Mouse (Mus musculus): Measurements from ENCODE around the gene Trio.

The Trio gene

GRCm38 (mm10) chr15:27991892-27992593 lies 33.6 kb downstream of the Trio start:
- no peak for DNase-seq (ENCODE audit: low spot score)

GRCm38 (mm10) chr15:27991066-27991701 lies 34.5 kb downstream of the Trio start:
- no peak for DNase-seq (ENCODE audit: low spot score)

- no peak for DNase-seq (ENCODE audit: low spot score)
Observed at GRCm38 (mm10) chr15:27987979-27988378, 37.7 kb downstream of the Trio start.

GRCm38 (mm10) chr15:27984881-27985280 lies 40.8 kb downstream of the Trio start:
- no peak for DNase-seq (ENCODE audit: low spot score)

- no peak for DNase-seq (ENCODE audit: low spot score)
Observed at GRCm38 (mm10) chr15:27981764-27982500, 43.7 kb downstream of the Trio start.

- DNase-seq (ENCODE audit: low spot score), result no peak
Observed at GRCm38 (mm10) chr15:27981258-27981657, 44.4 kb downstream of the Trio start.

GRCm38 (mm10) chr15:27980436-27980835 lies 45.2 kb downstream of the Trio start:
- DNase-seq (ENCODE audit: low spot score), result no peak

GRCm38 (mm10) chr15:27976950-27977349 lies 48.7 kb downstream of the Trio start:
- no peak for DNase-seq (ENCODE audit: low spot score)

GRCm38 (mm10) chr15:27976366-27976765 lies 49.3 kb downstream of the Trio start:
- DNase-seq (ENCODE audit: low spot score), result no peak

GRCm38 (mm10) chr15:27974637-27975036 lies 51.0 kb downstream of the Trio start:
- no peak for DNase-seq (ENCODE audit: low spot score)

- no peak for DNase-seq (ENCODE audit: low spot score)
Observed at GRCm38 (mm10) chr15:27968183-27968582, 57.5 kb downstream of the Trio start.

- DNase-seq (ENCODE audit: low spot score), result no peak
Observed at GRCm38 (mm10) chr15:27967128-27967876, 58.3 kb downstream of the Trio start.

- no peak for DNase-seq (ENCODE audit: low spot score)
Observed at GRCm38 (mm10) chr15:27964877-27965276, 60.8 kb downstream of the Trio start.

- DNase-seq (ENCODE audit: low spot score), result no peak
Observed at GRCm38 (mm10) chr15:27963506-27963905, 62.1 kb downstream of the Trio start.

GRCm38 (mm10) chr15:27960642-27961041 lies 65.0 kb downstream of the Trio start:
- no peak for DNase-seq (ENCODE audit: low spot score)

GRCm38 (mm10) chr15:27957867-27958266 lies 67.8 kb downstream of the Trio start:
- no peak for DNase-seq (ENCODE audit: low spot score)

GRCm38 (mm10) chr15:27955614-27956013 lies 70.0 kb downstream of the Trio start:
- DNase-seq (ENCODE audit: low spot score), result no peak

- no peak for DNase-seq (ENCODE audit: low spot score)
Observed at GRCm38 (mm10) chr15:27954356-27954755, 71.3 kb downstream of the Trio start.

GRCm38 (mm10) chr15:27953570-27953969 lies 72.1 kb downstream of the Trio start:
- DNase-seq (ENCODE audit: low spot score), result no peak

- no peak for DNase-seq (ENCODE audit: low spot score)
Observed at GRCm38 (mm10) chr15:27951195-27951594, 74.5 kb downstream of the Trio start.

GRCm38 (mm10) chr15:27949196-27949595 lies 76.5 kb downstream of the Trio start:
- DNase-seq (ENCODE audit: low spot score), result no peak

GRCm38 (mm10) chr15:27947880-27948279 lies 77.8 kb downstream of the Trio start:
- DNase-seq (ENCODE audit: low spot score), result no peak

All from testis, postnatal 14 days (tissue).